Mouse (Mus musculus) neutrophil, adult 5-6 weeks (primary cell): Measurements from ENCODE around the gene 9930111J21Rik2. TPM values are rescaled to one million over a fixed set of nuclear protein-coding genes. Genes with fewer than 3 reads are reported as not detected.
"Not testable (repeated sequence)": the region's sequence is repeated elsewhere in the genome, so short reads cannot be mapped to it uniquely, and the experiment has no call there.

Experiments
- ATAC-seq: fragments of 151-379, 151-347 bp; 2 replicates; pipeline ENCODE4 v1.8.0; 2017; ENCODE audit warnings: mild to moderate bottlenecking, moderate TSS enrichment; ENCODE audit not compliant: insufficient number of reproducible peaks, poor library complexity, low FRiP score, severe bottlenecking; ENCODE audit errors: extremely low read depth
- total RNA-seq: library from RNA; stranded (forward); fragments of 200-1000 nt; gene quantifications from 2 replicates; pipeline ENCODE4 v1.2.3, GENCODE M21; 2017

The 9930111J21Rik2 gene
- total RNA-seq, 1 experiment from 2014 or later = 370 TPM

- peak; percentile 72 for ATAC-seq
Measured at GRCm38 (mm10) chr11:48988219-48988618, 62.8 kb downstream of the 9930111J21Rik2 start.

- ATAC-seq = not testable (repeated sequence)
Measured at GRCm38 (mm10) chr11:48982848-48983247, 68.2 kb downstream of the 9930111J21Rik2 start.

DNA sequence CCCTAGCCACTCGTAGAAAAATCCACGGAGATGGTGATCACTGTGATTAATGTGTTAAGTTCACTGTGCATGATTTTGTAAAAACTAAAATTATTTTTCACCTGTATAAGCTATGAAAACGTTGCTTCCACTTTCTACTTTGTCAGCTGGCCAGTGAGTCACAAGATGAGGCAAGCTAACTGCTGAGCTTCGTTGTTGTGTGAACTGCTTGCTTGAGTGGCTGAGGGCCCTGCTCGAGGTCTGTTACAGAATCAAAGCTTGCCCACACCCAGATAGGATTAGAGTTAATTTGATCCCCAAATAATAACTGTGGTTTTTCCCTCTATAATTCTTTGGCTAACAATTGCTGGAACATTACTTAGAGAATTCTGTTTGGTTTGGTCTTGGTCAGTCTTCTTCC, 71.0 kb downstream of the 9930111J21Rik2 start:
- peak; percentile 49; the same call in 1 of the 2 replicates for ATAC-seq

- ATAC-seq = peak; percentile 69
Measured at GRCm38 (mm10) chr11:48979251-48979650, 71.8 kb downstream of the 9930111J21Rik2 start, which contains the start of gene 9930111J21Rik1. Gene 9930111J21Rik1 (minus strand): TSS chr11:48979398.

- ATAC-seq = peak; percentile 68
Measured at GRCm38 (mm10) chr11:48978240-48978939, 72.7 kb downstream of the 9930111J21Rik2 start, which contains the start of gene Olfr56. Gene Olfr56 (plus strand): TSS chr11:48978889.

DNA sequence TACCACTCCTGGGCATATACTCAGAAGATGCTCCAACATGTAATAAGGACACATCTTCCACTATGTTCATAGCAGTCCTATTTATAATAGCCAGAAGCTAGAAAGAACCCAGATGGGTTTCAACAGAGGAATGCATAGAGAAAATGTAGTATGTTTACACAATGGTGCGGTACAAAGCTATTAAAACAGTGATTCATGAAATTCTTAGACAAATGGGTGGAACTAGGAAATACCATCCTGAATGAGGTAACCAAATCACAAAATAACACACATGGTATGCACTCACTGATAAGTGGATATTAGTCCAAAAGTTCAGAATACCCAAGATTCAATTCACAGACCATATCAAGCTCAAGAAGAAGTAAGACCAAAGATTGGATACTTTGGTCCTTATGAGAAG, 76.4 kb downstream of the 9930111J21Rik2 start:
- not testable (repeated sequence) for ATAC-seq

Other genes with a start within 250 kb of the 9930111J21Rik2 start
- gene Trim41, start 233.9 kb downstream of the 9930111J21Rik2 start, total RNA-seq = 90.7 and 108 TPM in 2 replicates
- 167 and 205 TPM in 2 replicates for gene Trim7, start 225.1 kb downstream of the 9930111J21Rik2 start, total RNA-seq
- gene Gm12184, start 224.6 kb downstream of the 9930111J21Rik2 start, total RNA-seq = 4.2 and 8.0 TPM in 2 replicates
- gene Irgm1, start 179.6 kb downstream of the 9930111J21Rik2 start, total RNA-seq = 78.9 and 82.9 TPM in 2 replicates
- gene Gm5431, start 149.0 kb downstream of the 9930111J21Rik2 start, total RNA-seq = 3.7 and 4.3 TPM in 2 replicates
- gene Psme2b, start 105.1 kb downstream of the 9930111J21Rik2 start, total RNA-seq = 80.9 and 92.3 TPM in 2 replicates
- 0.74 and 0.81 TPM in 2 replicates for gene Olfr56, start 72.4 kb downstream of the 9930111J21Rik2 start, total RNA-seq
- 94.0 and 96.4 TPM in 2 replicates for gene 9930111J21Rik1, start 71.8 kb downstream of the 9930111J21Rik2 start, total RNA-seq
- 1.5 and 2.3 TPM in 2 replicates for gene Gm12185, start 59.0 kb downstream of the 9930111J21Rik2 start, total RNA-seq
- 8.7 and 11.8 TPM in 2 replicates for gene Tgtp1, start 57.1 kb downstream of the 9930111J21Rik2 start, total RNA-seq
- 76.6 and 92.3 TPM in 2 replicates for gene Tgtp2, start 13.0 kb upstream of the 9930111J21Rik2 start, total RNA-seq
- 36.2 and 38.1 TPM in 2 replicates for gene Ifi47, start 25.3 kb upstream of the 9930111J21Rik2 start, total RNA-seq
- gene Olfr1396, start 63.6 kb upstream of the 9930111J21Rik2 start, total RNA-seq = not detected in 2 replicates
- gene Olfr1395, start 91.0 kb upstream of the 9930111J21Rik2 start, total RNA-seq = not detected in 2 replicates
- gene Olfr1394, start 103.1 kb upstream of the 9930111J21Rik2 start, total RNA-seq = not detected in 2 replicates
- gene Btnl9, start 135.9 kb upstream of the 9930111J21Rik2 start, total RNA-seq = 0.12 and 0.37 TPM in 2 replicates
- gene Zfp62, start 152.1 kb upstream of the 9930111J21Rik2 start, total RNA-seq = 91.8 and 106 TPM in 2 replicates
- 118 and 134 TPM in 2 replicates for gene Mgat1, start 192.9 kb upstream of the 9930111J21Rik2 start, total RNA-seq
- 0.23 and 0.98 TPM in 2 replicates for gene Olfr1393, start 227.1 kb upstream of the 9930111J21Rik2 start, total RNA-seq
- gene Olfr1392, start 234.0 kb upstream of the 9930111J21Rik2 start, total RNA-seq = 0.49 and 0.58 TPM in 2 replicates